Mouse (Mus musculus) lung, postnatal 4 days (tissue): ENCODE results near the gene Gm15155.
"Not testable (repeated sequence)": the region's sequence is repeated elsewhere in the genome, so short reads cannot be mapped to it uniquely, and the experiment has no call there.

Experiments used
- DNase-seq, 2 experiments: peaks; one replicate each; pipeline ENCODE4 v3.0.0; 2021

The Gm15155 gene

DNA sequence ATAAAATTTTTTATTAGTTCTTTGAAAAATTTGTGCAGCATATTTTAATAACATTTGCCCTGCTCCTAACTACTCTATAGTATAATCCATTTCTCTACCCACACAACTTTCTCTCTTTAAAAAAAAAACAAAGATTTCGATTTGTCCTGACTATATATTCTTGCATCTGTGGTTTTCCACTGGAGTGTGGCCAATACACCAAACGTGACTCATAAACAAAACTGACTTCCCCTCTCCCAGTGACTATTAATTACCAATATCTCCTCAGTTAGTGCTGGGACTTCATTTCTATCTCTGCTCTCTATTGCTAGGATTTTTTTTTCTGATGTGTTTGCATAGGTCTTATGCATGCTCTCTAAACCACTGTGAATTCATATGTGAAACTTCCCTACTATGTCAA is 531.2 kb downstream of the Gm15155 start:
- DNase-seq: no peak

DNA sequence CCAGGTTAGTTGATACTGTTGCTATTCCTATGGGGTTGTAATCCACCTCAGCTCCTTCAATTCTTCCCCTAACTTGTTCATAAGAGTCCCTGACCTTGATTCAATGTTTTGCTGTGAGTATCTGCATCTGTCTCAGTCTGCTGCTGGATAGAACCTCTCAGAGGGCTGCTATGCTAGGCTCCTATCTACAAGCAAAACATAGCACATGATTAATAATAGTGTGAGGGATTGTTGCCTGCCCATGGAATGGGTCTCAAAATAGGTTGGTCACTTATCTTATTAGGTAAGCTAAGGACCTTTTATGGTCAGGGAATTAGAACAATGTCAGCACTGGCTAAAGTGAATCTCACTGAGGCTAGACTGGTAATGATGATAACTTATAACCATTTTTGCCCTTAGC is 547.0 kb downstream of the Gm15155 start:
- DNase-seq: no peak

DNA sequence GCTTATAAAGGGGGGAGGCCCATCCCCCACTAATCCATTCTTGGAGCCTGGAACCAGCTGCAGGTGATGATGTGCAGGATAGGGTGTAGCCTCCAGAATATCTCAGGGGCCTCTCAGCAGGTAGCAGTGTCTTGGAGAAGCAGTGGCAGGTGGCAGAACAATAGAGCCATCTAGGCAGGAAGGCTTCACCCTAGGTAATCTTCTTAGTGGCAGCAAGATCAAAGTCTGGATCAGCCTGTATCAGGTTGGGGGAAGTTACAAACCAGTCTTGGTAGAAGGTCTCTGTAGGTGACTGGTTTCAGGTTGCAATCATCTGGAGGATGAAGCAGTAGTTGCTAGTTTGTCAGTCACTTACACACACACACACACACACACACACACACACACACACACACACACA is 679.3 kb downstream of the Gm15155 start:
- not testable (repeated sequence) for DNase-seq
